Mouse (Mus musculus) midbrain, embryonic 11.5 days (tissue): ENCODE data around the gene Shc3. TPM values are rescaled to one million over a fixed set of nuclear protein-coding genes. Genes with fewer than 3 reads are reported as not detected.
A peak's percentile ranks its signal among the peaks of the same experiment; 100 is the strongest.

Source experiments
- ATAC-seq: fragments of 200-750 bp; cut with Nextera tagmentation; 2 replicates; pipeline ENCODE4 v1.8.0; 2017; ENCODE audit warnings: moderate TSS enrichment, moderate library complexity; ENCODE audit not compliant: low FRiP score
- DNase-seq: peaks from one replicate; pipeline ENCODE4 v3.0.0; 2015; ENCODE audit warnings: low spot score; ENCODE audit errors: missing footprints
- H3K27ac ChIP-seq: fragments of 300-500 bp; sonication (generic); 2 replicates; pipeline ENCODE4 v1.5.1; 2014; ENCODE audit warnings: low read depth, low read length
- H3K27me3 ChIP-seq: fragments of 300-500 bp; sonication (generic); 2 replicates; pipeline ENCODE4 v1.6.1; 2014; ENCODE audit warnings: mild to moderate bottlenecking, low read length, moderate library complexity, mixed read lengths; ENCODE audit not compliant: control insufficient read depth, insufficient read depth
- H3K36me3 ChIP-seq: fragments of 300-500 bp; sonication (generic); 2 replicates; pipeline ENCODE4 v1.6.1; 2014; ENCODE audit warnings: mild to moderate bottlenecking, low read length, moderate library complexity, mixed read lengths; ENCODE audit not compliant: control insufficient read depth, insufficient read depth
- H3K4me1 ChIP-seq: fragments of 300-500 bp; sonication (generic); 2 replicates; pipeline ENCODE4 v1.6.1; 2014; ENCODE audit warnings: low read length; ENCODE audit not compliant: control insufficient read depth, insufficient read depth
- H3K4me2 ChIP-seq: fragments of 300-500 bp; sonication (generic); 2 replicates; pipeline ENCODE4 v1.6.1; 2014; ENCODE audit warnings: mild to moderate bottlenecking, moderate library complexity
- H3K4me3 ChIP-seq: fragments of 300-500 bp; sonication (generic); 2 replicates; pipeline ENCODE4 v1.5.1; 2014; ENCODE audit warnings: low read depth, low read length
- H3K9ac ChIP-seq: fragments of 300-500 bp; sonication (generic); 2 replicates; pipeline ENCODE4 v1.6.1; 2014; ENCODE audit warnings: low read length
- H3K9me3 ChIP-seq: fragments of 300-500 bp; sonication (generic); 2 replicates; pipeline ENCODE4 v1.6.1; 2016; ENCODE audit warnings: low read length; ENCODE audit not compliant: control insufficient read depth
- WGBS: fragments of 180-500 bp; shearing (Covaris S2); extraction: QIAGEN DNeasy Blood & Tissue Kit; methylation state at CpG from one replicate; pipeline ENCODE4 v1.1.7; 2014; 5-methylcytosine and 5-hydroxymethylcytosine counted together
- polyA plus RNA-seq: library from polyadenylated mRNA; unstranded; fragments of >200 nt; fragmentation: Nextera tagmentation; extraction: Ambion mirVana; gene quantifications from 2 replicates; pipeline ENCODE4 v1.2.1, GENCODE M21; 2014

Shc3 gene
- polyA plus RNA-seq, 1 experiment from 2014 or later = 5.7 TPM

- no peaks in the 10 kb centered on the region for H3K9me3 ChIP-seq
- peak within 1 kb of the TSS; percentile 57 for H3K9ac ChIP-seq
- DNase-seq (peak; percentile 96), ATAC-seq (peak; percentile 85)
- H3K27me3 ChIP-seq = peaks cover 3% of the 10 kb centered on the region; the same call in 1 of the 2 replicates
- H3K4me1 ChIP-seq = peaks cover 12% of the 10 kb centered on the region
- peak within 1 kb of the TSS; percentile 41 for H3K4me3 ChIP-seq
- WGBS = under 1% methylated on average over 33 of the region's 33 CpGs
- H3K36me3 ChIP-seq = no peaks in the 10 kb centered on the region
- no peak within 1 kb of the TSS for H3K27ac ChIP-seq
- peak within 1 kb of the TSS; percentile 69 for H3K4me2 ChIP-seq
These were observed 160.7 kb downstream of the Shc3 start, which contains the start of gene S1pr3 for GRCm38 (mm10) chr13:51408519-51409001. Gene S1pr3 (plus strand): TSS chr13:51408639.

GRCm38 (mm10) chr13:51407541-51408217, 161.5 kb downstream of the Shc3 start:
- H3K9me3 ChIP-seq = no peaks in the 10 kb centered on the region
- peaks cover 3% of the 10 kb centered on the region; the same call in 1 of the 2 replicates for H3K27me3 ChIP-seq
- peaks cover 12% of the 10 kb centered on the region for H3K4me1 ChIP-seq
- H3K36me3 ChIP-seq = no peaks in the 10 kb centered on the region
- ATAC-seq = no peak
- no peak overlapping the region for H3K4me3 ChIP-seq
- no peak overlapping the region for H3K27ac ChIP-seq
- WGBS = 21% methylated on average over 13 of the region's 13 CpGs
- DNase-seq = peak; percentile 90
- peak overlapping the region; percentile 69; the same call in 1 of the 2 replicates for H3K4me2 ChIP-seq
- no peak overlapping the region for H3K9ac ChIP-seq

DNA sequence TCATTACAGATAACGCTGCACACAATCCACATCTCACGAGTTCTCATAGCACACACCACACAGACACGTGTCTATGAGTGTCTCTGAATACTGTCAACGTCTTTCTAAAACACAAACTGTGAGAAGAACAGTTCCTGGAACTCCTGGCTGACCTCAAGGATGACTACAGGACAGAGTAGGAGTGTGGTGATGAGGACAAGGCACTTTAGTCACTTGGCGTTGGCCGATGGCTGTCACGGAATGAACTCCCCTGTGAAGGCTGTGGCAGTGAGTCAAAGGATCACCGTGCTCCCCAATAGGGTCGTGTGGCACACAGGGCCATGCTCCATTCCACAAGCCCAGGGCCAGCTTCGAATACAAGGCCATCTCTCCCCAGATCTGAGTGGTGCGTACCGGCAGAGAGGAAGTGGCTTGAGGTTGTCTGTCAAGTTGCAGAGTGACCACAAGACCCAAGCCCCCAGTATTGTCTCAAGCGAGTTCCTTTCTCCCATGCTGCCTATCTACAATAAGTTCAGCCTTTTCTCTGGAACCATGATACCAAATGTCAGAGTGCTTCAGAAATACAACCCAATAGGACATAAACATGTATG, 163.4 kb downstream of the Shc3 start:
- no peak for ATAC-seq
- H3K36me3 ChIP-seq = no peaks in the 10 kb centered on the region
- H3K4me3 ChIP-seq = no peak overlapping the region
- DNase-seq = no peak
- H3K4me2 ChIP-seq = no peak overlapping the region
- H3K9me3 ChIP-seq = no peaks in the 10 kb centered on the region
- WGBS = 94% methylated on average over 13 of the region's 13 CpGs
- H3K27ac ChIP-seq = no peak overlapping the region
- no peak overlapping the region for H3K9ac ChIP-seq
- H3K27me3 ChIP-seq = peaks cover 3% of the 10 kb centered on the region; the same call in 1 of the 2 replicates
- H3K4me1 ChIP-seq = peaks cover 12% of the 10 kb centered on the region

GRCm38 (mm10) chr13:51404566-51404965, 164.7 kb downstream of the Shc3 start:
- ATAC-seq (no peak), DNase-seq (no peak)
- peaks cover 3% of the 10 kb centered on the region; the same call in 1 of the 2 replicates for H3K27me3 ChIP-seq
- H3K9ac ChIP-seq = no peak overlapping the region
- no peaks in the 10 kb centered on the region for H3K9me3 ChIP-seq
- H3K27ac ChIP-seq = no peak overlapping the region
- no peak overlapping the region for H3K4me3 ChIP-seq
- WGBS = 91% methylated on average over 4 of the region's 4 CpGs
- no peaks in the 10 kb centered on the region for H3K36me3 ChIP-seq
- no peak overlapping the region for H3K4me2 ChIP-seq
- peaks cover 16% of the 10 kb centered on the region for H3K4me1 ChIP-seq

DNA sequence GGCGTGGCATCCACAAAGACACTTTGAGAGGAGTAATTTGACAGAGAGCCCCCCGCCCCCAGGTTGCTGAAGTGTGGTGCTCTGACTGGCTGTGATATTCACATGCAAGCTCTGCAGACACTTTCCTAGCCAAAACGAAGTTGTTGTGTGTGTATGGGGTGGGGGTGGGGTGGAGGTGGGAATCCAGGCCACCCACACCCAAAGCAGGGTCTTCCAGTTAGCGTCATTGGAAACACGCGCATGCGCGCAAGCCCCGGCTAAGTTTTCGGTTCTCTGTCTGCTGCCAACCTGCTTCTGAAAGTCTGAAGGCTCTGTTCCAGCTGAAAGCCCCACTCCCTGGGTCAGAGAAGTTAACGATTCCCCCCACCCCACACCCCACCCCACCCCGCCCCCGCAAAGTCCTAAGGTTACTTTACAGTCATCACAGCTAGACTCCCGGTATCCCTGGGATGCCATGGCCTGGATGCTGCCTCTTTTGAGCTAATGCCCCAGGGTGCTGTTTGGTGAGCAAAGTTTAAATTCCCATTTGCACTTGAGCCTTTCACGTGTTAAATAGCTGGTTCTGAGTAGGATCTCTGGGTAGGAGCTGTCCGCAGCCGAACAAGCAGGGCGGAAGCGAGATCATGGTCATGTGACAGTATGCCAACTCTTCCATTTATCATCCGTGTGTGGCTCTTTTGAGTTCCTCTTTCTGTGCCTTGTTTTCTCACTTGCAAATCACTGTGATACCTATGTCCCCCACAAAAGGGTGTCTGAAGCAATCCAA, 168.3 kb downstream of the Shc3 start:
- H3K4me2 ChIP-seq = peak overlapping the region; percentile 56
- peak overlapping the region; percentile 22 for H3K4me3 ChIP-seq
- no peaks in the 10 kb centered on the region for H3K27me3 ChIP-seq
- no peaks in the 10 kb centered on the region for H3K36me3 ChIP-seq
- ATAC-seq (peak; percentile 71), DNase-seq (peak; percentile 93)
- H3K9me3 ChIP-seq = no peaks in the 10 kb centered on the region
- peak overlapping the region; percentile 50 for H3K9ac ChIP-seq
- no peak overlapping the region for H3K27ac ChIP-seq
- peaks cover 4% of the 10 kb centered on the region for H3K4me1 ChIP-seq
- WGBS = 13% methylated on average over 20 of the region's 20 CpGs

- H3K27me3 ChIP-seq = no peaks in the 10 kb centered on the region
- DNase-seq = no peak
These were observed 169.0 kb downstream of the Shc3 start for GRCm38 (mm10) chr13:51400186-51400719.

DNA sequence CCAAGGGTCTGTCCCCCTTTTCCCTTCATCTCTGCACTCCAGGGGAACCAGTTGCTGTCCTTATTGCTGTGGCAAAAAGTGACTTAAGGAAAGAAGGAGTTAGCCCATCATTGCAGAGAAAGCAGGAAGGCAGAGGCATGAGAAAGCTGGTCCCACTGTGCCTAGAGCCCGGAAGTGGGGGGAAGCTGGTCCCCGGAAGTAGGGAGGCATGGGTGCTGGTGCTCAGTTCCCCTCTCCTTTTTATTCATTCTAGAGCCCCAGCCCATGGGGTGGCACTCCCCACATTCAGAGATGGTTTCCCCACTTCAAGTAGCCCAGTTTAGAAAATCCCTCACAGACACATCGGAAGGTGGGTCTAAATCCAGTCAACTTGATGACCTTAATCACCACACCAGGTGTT, 169.7 kb downstream of the Shc3 start:
- Histone ChIP-seq H3K4me1 (peaks cover 4% of the 10 kb centered on the region), H3K27ac (no peak overlapping the region), H3K27me3 (no peaks in the 10 kb centered on the region), H3K9ac (no peak overlapping the region), H3K9me3 (no peaks in the 10 kb centered on the region; the same call in 1 of the 2 replicates), H3K4me3 (no peak overlapping the region), H3K36me3 (no peaks in the 10 kb centered on the region), H3K4me2 (no peak overlapping the region)
- no peak for ATAC-seq
- DNase-seq = no peak
- WGBS = 95% methylated on average over 3 of the region's 3 CpGs

More at GRCm38 (mm10) chr13:51400186-51400719, 169.0 kb downstream of the Shc3 start:
- Histone ChIP-seq H3K36me3 (no peaks in the 10 kb centered on the region), H3K9me3 (no peaks in the 10 kb centered on the region), H3K4me2 (peak overlapping the region; percentile 56), H3K9ac (peak overlapping the region; percentile 50; the same call in 1 of the 2 replicates), H3K4me3 (peak overlapping the region; percentile 22; the same call in 1 of the 2 replicates), H3K27ac (no peak overlapping the region), H3K4me1 (peaks cover 4% of the 10 kb centered on the region)
- 35% methylated on average over 14 of the region's 14 CpGs for WGBS
- peak; percentile 43 for ATAC-seq

- Histone ChIP-seq H3K9me3 (no peaks in the 10 kb centered on the region; the same call in 1 of the 2 replicates), H3K4me1 (peaks cover 4% of the 10 kb centered on the region), H3K9ac (no peak overlapping the region), H3K27me3 (no peaks in the 10 kb centered on the region), H3K36me3 (no peaks in the 10 kb centered on the region), H3K4me3 (no peak overlapping the region), H3K27ac (no peak overlapping the region), H3K4me2 (no peak overlapping the region)
- 85% methylated on average over 6 of the region's 6 CpGs for WGBS
- ATAC-seq (no peak), DNase-seq (no peak)
These were observed 171.4 kb downstream of the Shc3 start for GRCm38 (mm10) chr13:51397861-51398260.
